Mouse (Mus musculus) MEL (cell line): ENCODE results near the gene Ccdc126. TPM values are rescaled to one million over a fixed set of nuclear protein-coding genes. Genes with fewer than 3 reads are reported as not detected.

ENCODE experiments used
- polyA plus RNA-seq, 2 experiments: library from polyadenylated mRNA; stranded (reverse) in 1 of 2; unstranded in 1 of 2; fragments of >175 nt in 1 of 2; fragments of >200 nt in 1 of 2; gene quantifications; 2 replicates each; pipeline versions ENCODE4 v1.2.1 to v1.2.4; 2012; ENCODE audit warnings: low replicate concordance in 2 of 2, low read depth in 1 of 2; ENCODE audit not compliant: insufficient read length in 2 of 2, insufficient read depth in 1 of 2, missing spikeins in 1 of 2
- total RNA-seq: library from RNA; depleted of rRNA; stranded (reverse); fragments of 300-350 nt; gene quantifications from 2 replicates; pipeline ENCODE4 v1.2.3, GENCODE M21; 2012; rRNA removed

Gene Ccdc126
- total and polyA plus RNA-seq, 3 experiments, result 3.8 to 3.9 TPM; not detected in 1

Other genes with a start within 250 kb of the Ccdc126 start
- 27.1 and 27.8 TPM in 2 replicates for gene Malsu1, start 245.5 kb upstream of the Ccdc126 start, total RNA-seq
- 10 to 100 TPM in 1 of 2 experiments, not detected in 1; 60.7 TPM for gene Malsu1, start 245.5 kb upstream of the Ccdc126 start, polyA plus RNA-seq
- 0.12 and 0.13 TPM in 2 replicates for gene Igf2bp3, start 104.3 kb upstream of the Ccdc126 start, total RNA-seq
- gene Igf2bp3, start 104.3 kb upstream of the Ccdc126 start, polyA plus RNA-seq, result under 1 TPM in 1 of 2 experiments, not detected in 1; 0.29 TPM
- gene Tra2a, start 55.2 kb upstream of the Ccdc126 start, total RNA-seq, result 108 and 114 TPM in 2 replicates
- gene Tra2a, start 55.2 kb upstream of the Ccdc126 start, polyA plus RNA-seq, result 10 to 100 TPM in 1 of 2 experiments, not detected in 1; 85.2 TPM
- gene Fam221a, start 48.5 kb downstream of the Ccdc126 start, total RNA-seq, result not detected in 2 replicates
- gene Fam221a, start 48.5 kb downstream of the Ccdc126 start, polyA plus RNA-seq, result under 1 TPM in 1 of 2 experiments, not detected in 1; 0.08 TPM
- not detected in 2 replicates for gene Stk31, start 76.3 kb downstream of the Ccdc126 start, total RNA-seq
- not detected for gene Stk31, start 76.3 kb downstream of the Ccdc126 start, polyA plus RNA-seq